Mouse (Mus musculus) hindbrain, embryonic 14.5 days (tissue): ENCODE measurements around the gene Olfr536. TPM values are rescaled to one million over a fixed set of nuclear protein-coding genes. Genes with fewer than 3 reads are reported as not detected.
"Not testable (repeated sequence)": the region's sequence is repeated elsewhere in the genome, so short reads cannot be mapped to it uniquely, and the experiment has no call there.

Experiments
- ATAC-seq: fragments of 200-750 bp; cut with Nextera tagmentation; 2 replicates; pipeline ENCODE4 v1.8.0; 2017; ENCODE audit warnings: moderate number of reproducible peaks, mild to moderate bottlenecking, moderate TSS enrichment, moderate library complexity; ENCODE audit not compliant: low FRiP score
- DNase-seq: peaks from one replicate; pipeline ENCODE4 v3.0.0-alpha.2; 2015; ENCODE audit warnings: low spot score
- H3K27ac ChIP-seq: fragments of 300-500 bp; sonication (generic); 2 replicates; pipeline ENCODE4 v1.5.1; 2014; ENCODE audit warnings: mild to moderate bottlenecking, moderate library complexity
- H3K27me3 ChIP-seq: fragments of 300-500 bp; sonication (generic); 2 replicates; pipeline ENCODE4 v1.6.1; 2014; ENCODE audit warnings: mild to moderate bottlenecking, low read length, mixed read lengths; ENCODE audit not compliant: control insufficient read depth, insufficient read depth
- H3K36me3 ChIP-seq: fragments of 300-500 bp; sonication (generic); replicated peaks from 2 replicates; pipeline ENCODE4 v1.6.1; 2014; ENCODE audit not compliant: control insufficient read depth, insufficient read depth
- H3K4me1 ChIP-seq: fragments of 300-500 bp; sonication (generic); replicated peaks from 2 replicates; pipeline ENCODE4 v1.6.1; 2014; ENCODE audit warnings: antibody characterized with exemption, low read length, mixed read lengths; ENCODE audit not compliant: control insufficient read depth, insufficient read depth
- H3K4me2 ChIP-seq: fragments of 300-500 bp; sonication (generic); replicated peaks from 2 replicates; pipeline ENCODE4 v1.6.1; 2014; ENCODE audit warnings: mild to moderate bottlenecking, moderate library complexity
- H3K4me3 ChIP-seq: fragments of 300-500 bp; sonication (generic); replicated peaks from 2 replicates; pipeline ENCODE4 v1.5.1; 2014; ENCODE audit warnings: mild to moderate bottlenecking, low read length
- H3K9ac ChIP-seq: fragments of 300-500 bp; sonication (generic); 2 replicates; pipeline ENCODE4 v1.6.1; 2014
- H3K9me3 ChIP-seq: fragments of 300-500 bp; sonication (generic); 2 replicates; pipeline ENCODE4 v1.6.1; 2016; ENCODE audit warnings: low read length; ENCODE audit not compliant: control insufficient read depth
- WGBS: fragments of 180-500 bp; shearing (Covaris S2); extraction: QIAGEN DNeasy Blood & Tissue Kit; methylation state at CpG from one replicate; pipeline ENCODE4 v1.1.7; 2014; 5-methylcytosine and 5-hydroxymethylcytosine counted together
- polyA plus RNA-seq: library from polyadenylated mRNA; unstranded; fragments of >200 nt; fragmentation: Nextera tagmentation; extraction: Ambion mirVana; gene quantifications from 2 replicates; pipeline ENCODE4 v1.2.1, GENCODE M21; 2014

The Olfr536 gene
- polyA plus RNA-seq = not detected in 2 replicates

DNA sequence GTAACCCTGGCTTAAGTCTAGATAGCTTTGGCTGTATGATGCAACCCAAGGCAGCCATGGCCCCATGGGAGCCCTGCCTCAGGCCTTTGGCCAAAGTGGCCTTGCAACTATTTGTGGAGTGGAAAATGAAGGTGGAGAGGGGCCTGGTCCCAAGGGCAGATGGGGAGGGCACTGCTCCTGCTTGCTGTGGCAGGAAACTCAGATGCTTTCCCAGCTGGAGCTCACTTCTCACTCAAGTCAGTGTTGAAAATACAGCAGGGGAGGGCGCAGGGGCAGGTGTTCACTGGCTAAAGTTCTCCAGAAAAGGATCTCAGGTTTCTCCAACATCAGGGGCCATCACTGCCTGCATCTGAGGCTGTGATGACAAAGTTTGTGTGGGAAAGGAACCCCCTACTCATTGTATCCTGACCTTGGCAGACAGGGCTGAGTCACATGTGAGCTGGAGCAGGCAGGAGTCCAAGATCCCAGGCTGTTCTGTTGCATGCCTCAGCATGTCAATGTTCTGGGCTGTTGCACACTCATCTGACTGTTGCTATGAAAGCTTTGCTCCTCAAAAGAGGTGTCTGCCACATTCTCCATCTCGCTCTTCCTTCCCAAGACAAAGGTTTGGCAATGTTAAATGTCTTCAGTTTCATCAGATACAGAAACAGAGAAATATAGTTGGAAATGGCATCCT, at the start of gene Olfr536:
Gene Olfr536, minus strand, starts transcription at position 51 of the 676 bp plus-strand sequence.
- not testable (repeated sequence) for DNase-seq, H3K4me3 ChIP-seq, H3K4me1 ChIP-seq, H3K4me2 ChIP-seq, H3K9ac ChIP-seq, ATAC-seq, H3K36me3 ChIP-seq, H3K9me3 ChIP-seq, H3K27me3 ChIP-seq, H3K27ac ChIP-seq
- WGBS = 71% methylated on average over 2 of the region's 2 CpGs

DNA sequence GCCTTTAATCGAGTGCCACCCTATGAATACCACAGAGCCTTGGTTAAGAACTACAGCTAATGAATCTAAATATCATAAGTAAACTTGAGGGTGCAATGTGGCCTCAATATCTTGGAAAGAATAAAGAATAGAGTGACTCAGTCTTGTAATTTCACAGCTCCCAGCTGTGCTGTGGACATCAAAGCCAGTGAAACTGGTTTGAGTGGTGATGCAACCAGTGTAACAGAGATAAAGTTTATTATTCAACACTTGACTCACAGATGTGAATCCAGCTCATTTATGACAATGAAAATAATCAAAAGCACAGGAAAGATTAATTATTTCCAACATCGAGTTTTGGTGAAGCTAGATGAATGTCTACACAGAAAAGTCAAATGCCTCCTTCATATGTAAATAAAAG, 32.5 kb upstream of the Olfr536 start:
- Histone ChIP-seq H3K4me2 (no peak overlapping the region), H3K9me3 (no peaks in the 10 kb centered on the region), H3K4me1 (no peaks in the 10 kb centered on the region), H3K4me3 (no peak overlapping the region), H3K27ac (no peak overlapping the region), H3K27me3 (no peaks in the 10 kb centered on the region), H3K9ac (no peak overlapping the region), H3K36me3 (no peaks in the 10 kb centered on the region)
- DNase-seq = no peak
- WGBS = 83% methylated on average over 2 of the region's 2 CpGs
- ATAC-seq = no peak

- Histone ChIP-seq H3K9me3 (no peaks in the 10 kb centered on the region), H3K27ac (no peak overlapping the region), H3K4me2 (no peak overlapping the region), H3K4me1 (no peaks in the 10 kb centered on the region), H3K9ac (no peak overlapping the region), H3K4me3 (no peak overlapping the region), H3K36me3 (no peaks in the 10 kb centered on the region), H3K27me3 (no peaks in the 10 kb centered on the region)
- DNase-seq (no peak), ATAC-seq (no peak)
These were observed 12.5 kb downstream of the Olfr536 start for GRCm38 (mm10) chr7:140494702-140495101.

DNA sequence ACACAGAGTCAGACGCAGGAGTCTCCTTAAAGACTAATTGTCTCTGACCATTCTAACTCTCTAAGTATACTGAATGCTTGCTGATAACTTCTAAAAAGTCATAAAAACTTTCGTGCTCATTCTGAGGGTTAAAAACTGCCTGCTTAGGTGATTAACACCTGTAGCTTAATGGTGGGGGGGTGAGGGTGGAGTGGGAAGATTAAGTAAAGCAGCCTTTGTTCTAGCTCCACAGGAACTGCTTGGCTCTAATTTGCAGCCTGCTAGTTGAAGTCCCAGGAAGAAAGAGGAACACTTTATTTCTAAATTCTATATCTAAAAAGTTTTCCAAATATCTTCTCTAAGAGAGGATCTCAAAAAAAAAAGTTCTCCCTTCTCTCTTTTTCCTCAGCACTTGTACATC, 13.0 kb downstream of the Olfr536 start:
- Histone ChIP-seq H3K4me2 (no peak overlapping the region), H3K9me3 (no peaks in the 10 kb centered on the region), H3K27me3 (no peaks in the 10 kb centered on the region), H3K9ac (no peak overlapping the region), H3K36me3 (no peaks in the 10 kb centered on the region), H3K27ac (no peak overlapping the region), H3K4me3 (no peak overlapping the region), H3K4me1 (no peaks in the 10 kb centered on the region)
- 43% methylated on average over 2 of the region's 2 CpGs for WGBS
- no peak for ATAC-seq
- DNase-seq = no peak

GRCm38 (mm10) chr7:140488981-140489380, 18.2 kb downstream of the Olfr536 start:
- Histone ChIP-seq H3K4me1 (no peaks in the 10 kb centered on the region), H3K9ac (no peak overlapping the region), H3K4me2 (no peak overlapping the region), H3K36me3 (no peaks in the 10 kb centered on the region), H3K27ac (no peak overlapping the region), H3K9me3 (no peaks in the 10 kb centered on the region), H3K4me3 (no peak overlapping the region), H3K27me3 (no peaks in the 10 kb centered on the region)
- 76% methylated on average over 1 of the region's 1 CpGs for WGBS
- DNase-seq = no peak
- ATAC-seq = no peak

DNA sequence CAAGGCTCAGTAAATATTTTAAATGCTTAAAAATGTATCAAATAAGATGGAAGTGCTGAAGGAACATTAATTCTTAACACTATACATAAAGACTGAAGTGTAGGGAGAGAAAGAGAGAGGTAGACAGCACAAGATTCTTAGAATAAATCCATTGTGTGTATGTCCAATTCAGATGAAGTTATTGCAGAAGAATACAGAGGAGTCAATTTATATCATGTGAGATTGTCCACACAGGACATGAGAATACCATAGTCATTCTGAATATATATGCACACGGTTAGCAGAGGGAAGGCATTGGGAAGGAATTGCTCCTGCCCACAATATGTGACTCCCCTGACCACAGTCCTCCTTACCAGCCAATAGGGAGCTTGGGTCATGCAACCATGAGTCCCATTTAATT, 23.3 kb downstream of the Olfr536 start, which contains the start of gene Olfr535:
Gene Olfr535, plus strand, starts transcription at position 301 of the 400 bp plus-strand sequence.
- Histone ChIP-seq H3K4me2 (no peak within 1 kb of the TSS), H3K36me3 (no peaks in the 10 kb centered on the region), H3K9ac (no peak within 1 kb of the TSS), H3K4me3 (no peak within 1 kb of the TSS), H3K9me3 (no peaks in the 10 kb centered on the region), H3K4me1 (no peaks in the 10 kb centered on the region), H3K27me3 (no peaks in the 10 kb centered on the region), H3K27ac (no peak within 1 kb of the TSS)
- DNase-seq = no peak
- no peak for ATAC-seq
- 88% methylated on average over 1 of the region's 1 CpGs for WGBS

- Histone ChIP-seq H3K27me3 (no peaks in the 10 kb centered on the region), H3K4me3 (no peak overlapping the region), H3K9ac (no peak overlapping the region), H3K27ac (no peak overlapping the region), H3K36me3 (no peaks in the 10 kb centered on the region), H3K9me3 (peaks cover 11% of the 10 kb centered on the region), H3K4me1 (no peaks in the 10 kb centered on the region), H3K4me2 (no peak overlapping the region)
- whole genome bisulfite sequencing = 97% methylated on average over 1 of the region's 1 CpGs
- ATAC-seq = no peak
- no peak for DNase-seq
These were observed 28.5 kb downstream of the Olfr536 start for GRCm38 (mm10) chr7:140478733-140479132.

- DNase-seq (no peak), ATAC-seq (no peak)
- no peak overlapping the region for H3K9ac ChIP-seq
- WGBS = 89% methylated on average over 1 of the region's 1 CpGs
- H3K4me3 ChIP-seq = no peak overlapping the region
- no peak overlapping the region for H3K27ac ChIP-seq
- no peaks in the 10 kb centered on the region for H3K27me3 ChIP-seq
- H3K4me1 ChIP-seq = no peaks in the 10 kb centered on the region
- H3K4me2 ChIP-seq = no peak overlapping the region
- H3K9me3 ChIP-seq = peaks cover 11% of the 10 kb centered on the region
- no peaks in the 10 kb centered on the region for H3K36me3 ChIP-seq
These were observed 29.3 kb downstream of the Olfr536 start for GRCm38 (mm10) chr7:140477886-140478285.

GRCm38 (mm10) chr7:140463070-140463469, 44.1 kb downstream of the Olfr536 start, which contains the start of gene Olfr533:
Olfr533 (plus strand) TSS chr7:140463370.
- H3K27ac ChIP-seq, H3K27me3 ChIP-seq, H3K4me1 ChIP-seq, H3K36me3 ChIP-seq, H3K9ac ChIP-seq, H3K4me2 ChIP-seq, H3K9me3 ChIP-seq, DNase-seq, H3K4me3 ChIP-seq, ATAC-seq: not testable (repeated sequence)
- 80% methylated on average over 1 of the region's 1 CpGs for WGBS
